Mouse (Mus musculus) thymus, adult 2 months (tissue): ENCODE results near the gene Kazald1. TPM values are rescaled to one million over a fixed set of nuclear protein-coding genes. Genes with fewer than 3 reads are reported as not detected.

ENCODE experiments used
- DNase-seq: peaks from one replicate; pipeline ENCODE4 v3.0.0; 2021
- H3K27ac ChIP-seq: fragments of 200-500 bp; 2 replicates; pipeline ENCODE4 v1.5.1; 2012; ENCODE audit warnings: low read length, control low read depth; ENCODE audit not compliant: control insufficient read depth, insufficient read depth
- H3K27me3 ChIP-seq: fragments of 200-500 bp; 2 replicates; pipeline ENCODE4 v1.6.1; 2012; ENCODE audit warnings: mild to moderate bottlenecking, low read length, moderate library complexity, mixed read lengths; ENCODE audit not compliant: control insufficient read depth, insufficient read depth
- H3K36me3 ChIP-seq: fragments of 200-500 bp; 2 replicates; pipeline ENCODE4 v1.6.1; 2012; ENCODE audit warnings: mild to moderate bottlenecking, low read length, moderate library complexity; ENCODE audit not compliant: control insufficient read depth, insufficient read depth
- H3K4me1 ChIP-seq: fragments of 200-500 bp; replicated peaks from 2 replicates; pipeline ENCODE4 v1.6.1; 2012; ENCODE audit warnings: low read length; ENCODE audit not compliant: control insufficient read depth, insufficient read depth
- H3K4me3 ChIP-seq: fragments of 200-500 bp; 2 replicates; pipeline ENCODE4 v1.5.1; 2012; ENCODE audit warnings: mild to moderate bottlenecking, low read length, control low read depth, moderate library complexity; ENCODE audit not compliant: control insufficient read depth, insufficient read depth
- CTCF ChIP-seq: fragments of 200-500 bp; IDR thresholded peaks from 2 replicates; pipeline ENCODE4 v1.5.1; 2012; ENCODE audit warnings: mild to moderate bottlenecking, control low read depth, low read length, moderate library complexity, borderline replicate concordance; ENCODE audit not compliant: control insufficient read depth, poor library complexity, insufficient read depth; ENCODE audit errors: extremely low read depth
- POLR2A ChIP-seq: fragments of 200-500 bp; IDR thresholded peaks from 2 replicates; pipeline ENCODE4 v1.6.1; 2012; ENCODE audit warnings: mild to moderate bottlenecking, low read length, control low read depth, moderate library complexity; ENCODE audit not compliant: control insufficient read depth, poor library complexity, insufficient read depth; ENCODE audit errors: extremely low read depth
- WGBS: fragments of 180-500 bp; shearing (Covaris S2); methylation state at CpG from one replicate; pipeline ENCODE4 v1.1.7; 2018; 5-methylcytosine and 5-hydroxymethylcytosine counted together
- polyA plus RNA-seq: library from polyadenylated mRNA; depleted of rRNA; stranded (reverse); fragments of >200 nt; gene quantifications from 2 replicates; pipeline ENCODE4 v1.2.3, GENCODE M21; 2012

Kazald1 gene
- polyA plus RNA-seq, 1 experiment, result 7.9 TPM

GRCm38 (mm10) chr19:45047935-45048643 lies 27.0 kb upstream of the Kazald1 start:
- H3K27ac ChIP-seq, result peak overlapping the region; percentile 88
- H3K4me1 ChIP-seq, result peaks cover 21% of the 10 kb centered on the region
- peak; percentile 59 for DNase-seq
- TF ChIP-seq POLR2A (no peak), CTCF (no peak)
- no peaks in the 10 kb centered on the region; the same call in 1 of the 2 replicates for H3K27me3 ChIP-seq
- H3K4me3 ChIP-seq, result peak overlapping the region; percentile 76
- WGBS, result 7% methylated on average over 11 of the region's 11 CpGs
- peaks cover 6% of the 10 kb centered on the region; the same call in 1 of the 2 replicates for H3K36me3 ChIP-seq

- TF ChIP-seq CTCF (no peak), POLR2A (no peak)
- Histone ChIP-seq H3K27me3 (no peaks in the 10 kb centered on the region; the same call in 1 of the 2 replicates), H3K4me1 (peaks cover 21% of the 10 kb centered on the region), H3K27ac (peak overlapping the region; percentile 88), H3K4me3 (peak overlapping the region; percentile 76; the same call in 1 of the 2 replicates), H3K36me3 (peaks cover 6% of the 10 kb centered on the region; the same call in 1 of the 2 replicates)
- no peak for DNase-seq
- WGBS, result 94% methylated on average over 12 of the region's 12 CpGs
These were observed 26.2 kb upstream of the Kazald1 start for GRCm38 (mm10) chr19:45048644-45049365.

- Histone ChIP-seq H3K36me3 (peaks cover 6% of the 10 kb centered on the region; the same call in 1 of the 2 replicates), H3K27ac (no peak overlapping the region), H3K27me3 (no peaks in the 10 kb centered on the region; the same call in 1 of the 2 replicates), H3K4me3 (no peak overlapping the region), H3K4me1 (peaks cover 21% of the 10 kb centered on the region)
- no peak for DNase-seq
- TF ChIP-seq CTCF, result no peak
- no peak for TF ChIP-seq POLR2A
- WGBS, result 90% methylated on average over 9 of the region's 9 CpGs
These were observed 25.5 kb upstream of the Kazald1 start for GRCm38 (mm10) chr19:45049523-45049922.

GRCm38 (mm10) chr19:45053451-45053850 lies 21.6 kb upstream of the Kazald1 start:
- Histone ChIP-seq H3K36me3 (peaks cover 6% of the 10 kb centered on the region; the same call in 1 of the 2 replicates), H3K27me3 (no peaks in the 10 kb centered on the region), H3K4me1 (peaks cover 17% of the 10 kb centered on the region), H3K4me3 (no peak overlapping the region), H3K27ac (no peak overlapping the region)
- WGBS, result 97% methylated on average over 8 of the region's 8 CpGs
- TF ChIP-seq CTCF (no peak), POLR2A (no peak)
- DNase-seq, result no peak

GRCm38 (mm10) chr19:45054892-45055690 lies 19.9 kb upstream of the Kazald1 start:
- peaks cover 6% of the 10 kb centered on the region; the same call in 1 of the 2 replicates for H3K36me3 ChIP-seq
- peaks cover 16% of the 10 kb centered on the region for H3K4me1 ChIP-seq
- no peak for TF ChIP-seq POLR2A
- TF ChIP-seq CTCF, result no peak
- H3K27me3 ChIP-seq, result no peaks in the 10 kb centered on the region
- H3K4me3 ChIP-seq, result no peak overlapping the region
- no peak for DNase-seq
- WGBS, result 87% methylated on average over 6 of the region's 6 CpGs
- no peak overlapping the region for H3K27ac ChIP-seq

- Histone ChIP-seq H3K27ac (no peak overlapping the region; the same call in 1 of the 2 replicates), H3K27me3 (no peaks in the 10 kb centered on the region), H3K36me3 (peaks cover 6% of the 10 kb centered on the region; the same call in 1 of the 2 replicates), H3K4me3 (no peak overlapping the region), H3K4me1 (peaks cover 16% of the 10 kb centered on the region)
- no peak for TF ChIP-seq POLR2A
- no peak for TF ChIP-seq CTCF
- no peak for DNase-seq
- 45% methylated on average over 4 of the region's 4 CpGs for WGBS
These were observed 18.7 kb upstream of the Kazald1 start for GRCm38 (mm10) chr19:45056364-45056763.
